Mouse (Mus musculus): ENCODE data around the gene Samd3.

Gene Samd3

GRCm38 (mm10) chr10:26229488-26229887 is at the start of gene Samd3:
TSS of gene Samd3 (plus strand) at chr10:26229707.
- DNase-seq: no peak

- DNase-seq: no peak
These were observed 44.2 kb upstream of the Samd3 start for GRCm38 (mm10) chr10:26185289-26185688.

DNA sequence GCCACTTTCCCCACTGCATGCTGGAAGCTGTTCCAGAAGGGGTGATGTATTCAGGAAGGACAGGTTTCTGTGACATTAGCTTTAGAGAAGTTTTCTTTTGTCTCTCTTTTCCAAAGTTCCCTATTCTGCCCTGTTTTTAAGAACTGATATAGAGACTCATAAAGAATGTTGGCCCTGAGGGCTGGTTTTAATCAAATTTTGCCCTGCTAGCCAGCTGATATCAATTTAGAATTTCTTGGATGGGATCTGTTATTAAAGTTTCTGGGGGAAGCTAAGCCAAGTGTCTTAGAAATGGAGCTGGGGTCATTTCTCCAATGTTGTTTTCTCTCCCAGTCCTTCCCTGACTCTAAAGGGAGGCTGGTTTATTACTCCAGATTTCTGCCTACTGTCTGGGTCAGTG is 38.7 kb upstream of the Samd3 start:
- no peak for DNase-seq

DNA sequence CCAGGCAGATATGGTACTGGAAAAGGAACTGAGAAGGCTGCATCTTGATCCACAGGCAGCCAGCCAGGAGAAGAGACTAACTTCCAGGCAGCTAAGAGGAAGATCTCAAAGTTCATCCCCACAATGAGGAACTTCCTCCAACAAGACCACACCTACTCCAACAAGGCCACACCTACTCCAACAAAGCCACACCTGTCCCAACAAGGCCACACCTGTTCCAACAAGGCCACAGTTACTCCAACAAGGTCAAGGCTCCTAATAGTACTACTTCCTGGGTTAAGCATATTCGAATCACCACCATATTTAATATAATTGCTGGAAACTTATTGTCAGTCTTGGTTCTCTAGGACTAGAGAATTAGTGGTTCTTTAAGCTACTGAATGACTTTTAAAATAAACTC is 34.6 kb upstream of the Samd3 start:
- DNase-seq: no peak

GRCm38 (mm10) chr10:26202708-26203368 is 26.7 kb upstream of the Samd3 start:
- no peak for DNase-seq

GRCm38 (mm10) chr10:26220729-26221128 is 8.8 kb upstream of the Samd3 start:
- no peak for DNase-seq

DNA sequence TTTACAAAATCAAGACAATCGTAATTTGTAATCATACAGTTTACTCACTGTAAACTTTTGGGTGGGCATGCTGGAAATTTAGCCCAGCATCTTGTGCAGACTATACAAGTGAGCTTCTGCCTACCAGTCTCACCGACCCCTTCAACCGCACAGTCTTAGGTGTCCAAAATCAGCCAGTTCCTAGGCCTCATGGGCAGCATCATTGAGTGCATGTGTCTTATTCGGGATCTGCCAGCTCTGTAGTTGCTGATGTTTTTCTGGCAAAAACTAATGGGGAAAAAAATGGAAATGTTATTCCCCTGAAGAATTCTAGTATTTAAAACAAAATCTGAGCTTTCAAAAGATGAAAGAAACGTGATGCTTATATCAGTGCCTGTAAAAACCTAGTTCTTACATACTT is 3.3 kb upstream of the Samd3 start:
- no peak for DNase-seq

- no peak for DNase-seq
These were observed 2.8 kb upstream of the Samd3 start for GRCm38 (mm10) chr10:26226734-26227133.

DNA sequence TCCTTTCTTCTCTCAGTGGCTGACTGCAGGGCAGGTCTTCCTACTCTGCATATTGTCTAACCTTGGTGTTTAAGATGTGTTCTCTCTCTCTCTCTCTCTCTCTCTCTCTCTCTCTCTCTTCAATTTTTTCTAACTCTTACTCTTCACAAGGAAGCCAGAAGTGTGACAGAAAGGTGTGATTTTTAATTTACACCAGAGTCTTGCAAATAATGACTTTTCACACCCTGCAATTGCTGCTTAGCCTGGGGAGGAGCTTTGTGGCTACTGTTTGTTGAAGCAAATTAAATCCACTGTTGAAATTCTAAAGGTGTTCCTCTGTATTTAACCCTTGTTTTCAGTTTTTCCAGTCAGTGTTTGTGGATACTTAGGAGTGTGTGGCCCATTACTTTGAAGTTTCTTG is 1.3 kb upstream of the Samd3 start:
- no peak for DNase-seq

DNA sequence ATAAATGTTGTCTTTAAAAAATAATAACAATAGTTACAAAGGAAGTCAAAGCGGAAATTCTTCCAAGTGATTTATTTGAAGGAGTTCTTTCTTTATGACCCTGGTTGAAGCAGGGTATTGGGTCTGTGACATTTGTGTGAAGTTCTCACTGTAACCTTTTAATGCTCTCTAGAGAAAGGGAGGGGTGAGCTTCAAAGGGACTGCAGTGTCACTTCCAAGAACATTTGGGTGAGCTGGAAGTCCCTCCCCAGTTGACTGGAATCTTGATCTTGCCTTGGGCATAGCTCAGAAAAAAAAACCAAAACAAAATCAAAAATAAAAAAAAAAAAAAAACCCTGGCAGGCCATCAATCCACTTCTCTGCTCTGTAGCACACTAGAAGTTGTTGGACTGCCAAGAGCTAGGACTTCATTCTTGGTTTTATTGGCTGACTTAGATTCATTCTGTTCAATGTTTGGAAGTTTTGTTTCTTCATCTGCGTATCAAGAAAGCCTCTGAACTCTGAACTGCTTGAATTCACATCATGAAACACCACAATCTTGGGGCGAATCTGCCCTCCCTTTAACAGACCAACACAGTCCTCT is 2.7 kb downstream of the Samd3 start:
- DNase-seq: no peak

- no peak for DNase-seq
These were observed 9.1 kb downstream of the Samd3 start for GRCm38 (mm10) chr10:26238559-26238958.

GRCm38 (mm10) chr10:26239090-26239489 is 9.6 kb downstream of the Samd3 start:
- no peak for DNase-seq

DNA sequence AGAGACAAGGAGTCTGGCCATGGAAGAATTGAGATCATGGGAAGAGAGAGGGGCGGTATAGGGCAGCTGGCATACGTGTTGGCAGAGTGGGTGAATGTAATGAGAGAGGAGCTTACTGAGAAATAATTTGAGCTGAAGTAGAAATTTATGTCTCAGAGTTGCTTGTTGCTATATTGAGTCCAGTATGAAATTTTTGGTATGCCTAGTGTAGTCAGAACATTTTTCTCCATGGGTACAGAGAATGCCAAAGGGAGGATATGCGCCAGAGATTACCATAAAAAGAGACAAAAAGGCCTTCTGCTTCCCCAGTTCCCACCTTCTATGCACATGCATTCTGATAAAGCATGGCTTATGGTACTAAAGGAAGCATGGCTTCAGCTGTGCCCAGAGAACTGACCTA is 13.7 kb downstream of the Samd3 start:
- DNase-seq: no peak

DNA sequence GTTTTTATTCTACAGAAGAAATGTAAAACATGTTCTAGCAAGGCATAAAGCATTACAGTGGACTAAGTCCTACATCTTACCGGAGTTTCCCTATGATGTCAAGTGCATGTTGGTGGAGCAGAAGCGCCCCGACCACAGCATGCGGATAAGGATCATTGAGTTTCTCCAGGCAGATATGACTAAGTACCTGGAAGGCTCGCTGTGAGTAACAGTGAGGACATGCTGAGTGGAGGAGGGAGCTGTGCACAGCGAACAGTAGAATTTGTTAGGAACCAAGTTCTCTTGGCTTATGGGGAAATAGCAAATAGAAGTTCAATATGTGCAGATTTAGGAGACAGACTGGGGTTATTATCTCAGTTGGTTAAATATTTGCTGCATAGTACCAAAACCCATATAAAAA is 15.0 kb downstream of the Samd3 start:
- DNase-seq: no peak

DNA sequence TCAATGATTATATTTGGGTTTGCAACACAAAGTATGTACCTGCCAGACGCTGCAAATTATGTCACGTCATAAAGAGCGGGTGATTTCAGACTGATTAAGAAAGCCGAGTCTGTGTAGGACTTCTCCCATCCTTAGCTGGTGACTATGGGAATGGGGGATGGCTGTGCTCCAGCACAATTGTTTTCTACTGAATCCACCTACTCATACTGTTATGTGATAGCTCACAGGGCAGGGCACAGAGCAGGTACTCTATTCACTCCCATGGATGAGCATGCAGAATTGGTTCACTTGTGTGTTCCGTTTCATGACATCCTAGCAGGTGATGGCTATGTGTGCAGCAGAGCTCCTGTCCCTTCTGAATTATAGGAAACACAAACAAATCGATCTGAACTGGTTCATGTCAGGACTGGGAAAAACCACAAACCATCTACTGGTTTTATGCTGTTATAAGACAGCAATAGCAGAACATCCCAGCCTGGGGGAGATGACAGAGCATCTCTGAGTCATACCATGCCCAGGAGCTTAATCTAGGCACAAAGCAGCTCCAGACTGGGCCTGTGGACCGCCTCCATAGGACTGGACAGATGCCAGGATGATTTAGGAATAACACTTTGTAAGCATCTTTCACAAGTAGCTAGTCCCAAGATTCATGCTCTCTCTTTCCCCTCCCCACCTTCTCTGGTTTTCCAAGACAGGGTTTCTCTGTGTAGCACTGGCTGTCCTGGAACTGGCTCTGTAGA is 20.1 kb downstream of the Samd3 start:
- no peak for DNase-seq

DNA sequence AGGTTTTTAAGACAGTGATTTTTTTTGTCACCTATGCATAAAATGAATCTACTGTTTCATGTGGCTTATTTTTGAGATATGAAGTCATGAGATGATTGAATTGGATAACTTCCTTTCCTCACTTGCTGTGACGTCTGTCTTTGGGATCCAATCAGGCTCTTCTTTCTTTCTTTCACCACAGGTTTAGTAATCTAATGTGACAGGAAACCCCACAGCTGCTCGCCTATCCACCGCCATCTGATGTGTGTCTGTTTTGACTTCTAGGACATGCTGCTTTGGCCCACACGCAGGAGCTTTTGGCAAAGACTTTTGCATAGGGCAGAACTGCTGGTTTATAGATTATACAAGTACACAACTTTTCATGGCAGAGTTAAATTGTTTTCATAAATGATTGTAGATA is 30.4 kb downstream of the Samd3 start:
- DNase-seq: no peak

- no peak for DNase-seq
These were observed 34.4 kb downstream of the Samd3 start for GRCm38 (mm10) chr10:26263744-26264459.

DNA sequence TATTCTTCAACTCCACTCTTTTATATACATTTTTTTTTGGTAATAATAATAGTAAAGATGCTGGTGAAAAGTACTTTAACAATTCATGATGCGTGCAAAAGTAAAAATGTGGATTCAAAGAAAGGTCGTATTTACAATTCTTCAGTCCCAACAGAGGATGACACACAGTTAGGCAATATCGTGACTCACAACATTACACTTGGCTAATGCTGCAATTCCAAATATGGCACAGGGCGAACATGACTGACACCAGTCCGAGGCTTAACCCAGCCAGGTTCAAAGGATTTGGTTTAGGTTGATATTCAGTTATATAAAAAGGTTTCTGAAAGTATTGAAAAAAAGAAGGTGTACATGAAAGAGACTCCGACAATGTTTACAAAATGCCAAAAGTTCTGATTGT is 45.9 kb downstream of the Samd3 start:
- no peak for DNase-seq

DNA sequence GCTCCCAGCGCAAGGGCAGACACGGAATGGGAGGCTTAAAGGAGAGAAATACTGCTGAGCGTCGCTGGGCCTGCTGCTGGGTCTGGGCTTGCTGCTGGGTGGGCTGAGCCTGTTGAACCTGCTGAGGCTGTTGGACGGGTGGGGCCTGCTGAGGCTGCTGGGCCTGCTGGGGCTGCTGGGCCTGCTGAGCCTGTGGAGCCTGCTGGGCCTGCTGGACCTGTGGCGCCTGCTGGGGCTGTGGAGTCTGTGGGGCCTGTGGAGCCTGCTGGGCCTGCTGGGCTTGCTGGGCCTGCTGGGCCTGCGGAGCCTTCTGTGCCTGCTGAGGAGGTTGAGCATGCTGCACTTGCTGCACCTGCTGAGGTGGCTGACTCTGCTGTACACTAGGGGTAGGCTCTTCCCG is 50.5 kb downstream of the Samd3 start:
- no peak for DNase-seq

DNA sequence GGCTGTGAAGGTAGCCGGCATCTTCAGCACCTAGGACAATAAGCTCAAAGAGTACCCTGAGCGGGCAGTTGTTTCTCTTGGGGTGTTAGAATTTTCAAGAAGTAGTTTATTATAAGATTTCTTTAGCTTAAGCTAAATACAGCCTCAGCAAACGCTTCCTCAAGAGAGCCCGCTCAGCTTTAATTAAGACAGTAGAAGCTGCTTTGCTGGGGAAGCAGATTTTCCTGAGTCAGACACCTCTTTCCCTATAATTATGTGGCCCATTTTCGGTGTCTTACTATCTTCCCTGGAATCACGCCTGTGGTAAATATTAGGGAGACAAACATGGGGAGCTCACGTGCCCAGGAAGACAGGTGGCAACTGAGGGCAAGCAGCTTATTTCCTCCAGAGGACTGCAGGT is 57.6 kb downstream of the Samd3 start:
- DNase-seq: no peak

- DNase-seq: no peak
These were observed 67.7 kb downstream of the Samd3 start for GRCm38 (mm10) chr10:26297200-26297599.

DNA sequence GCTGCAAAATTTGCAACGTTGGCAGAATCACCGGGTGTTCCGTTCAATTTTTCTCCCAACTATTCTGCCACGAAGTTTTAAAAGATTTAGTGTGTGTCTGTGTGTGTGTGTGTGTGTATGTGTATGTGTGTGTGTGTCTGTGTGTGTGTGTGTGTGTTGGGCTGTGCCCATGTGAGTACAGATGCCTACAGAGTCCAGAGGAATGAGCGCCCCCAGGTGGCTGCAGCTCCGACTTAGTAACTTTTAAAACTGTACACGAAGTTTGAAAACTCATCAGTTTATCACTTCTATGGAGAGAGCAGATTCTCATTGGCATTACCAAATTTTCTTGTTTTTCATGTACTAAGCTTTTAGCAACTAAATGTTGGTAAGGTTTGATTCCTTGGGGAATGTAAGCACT is 68.1 kb downstream of the Samd3 start:
- DNase-seq: no peak

- no peak for DNase-seq
These were observed 72.8 kb downstream of the Samd3 start for GRCm38 (mm10) chr10:26302336-26302735.

DNA sequence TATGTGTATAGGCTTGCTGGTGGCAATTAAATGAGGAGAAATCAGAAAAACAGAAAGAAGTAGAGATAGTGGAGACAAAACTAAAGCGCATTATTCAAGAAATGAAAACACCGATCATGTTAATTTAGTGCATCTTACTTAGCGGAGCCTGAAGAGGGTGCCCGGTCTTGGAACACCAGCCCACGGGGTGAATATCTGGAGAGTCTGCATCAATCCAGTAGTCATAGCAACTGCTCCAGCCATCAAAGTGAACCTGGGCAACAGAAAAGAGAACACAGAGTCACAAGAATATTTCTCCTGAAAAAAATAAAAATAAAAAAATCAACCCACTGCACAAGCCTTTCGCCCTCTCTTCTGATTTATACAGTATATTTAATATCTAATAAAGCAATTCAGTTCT is 74.0 kb downstream of the Samd3 start:
- no peak for DNase-seq
